ENCODE assay signal across 8 mouse cellular contexts in genomic region chr7:98361063-98361652, GRCm38 (mm10). TPM values are rescaled to one million over a fixed set of nuclear protein-coding genes. Genes with fewer than 3 reads are reported as not detected.
DNase-seq lines count a peak whose midpoint lies in the region; ATAC-seq lines count a peak whose summit lies in the region.

Gene Tsku, minus strand, starts transcription at chr7:98361328.

- H3K36me3 ChIP-seq in lung, embryonic 15.5 days: no peaks in the 10 kb centered on the region

- no peaks in the 10 kb centered on the region for H3K27me3 ChIP-seq in lung, embryonic 15.5 days

- H3K4me2 ChIP-seq in lung, embryonic 15.5 days: peak within 1 kb of the TSS; percentile 92

- DNase-seq in MEL-GATA-1-ER (ENCODE audit: extremely low read depth, low read depth): peak; percentile 64
- DNase-seq in cerebellum, adult 8-10 months: peak; percentile 44
- peak; percentile 95 for DNase-seq in heart, postnatal 4 days
- peak; percentile 72 for DNase-seq in layer of hippocampus, adult 9-11 months
- DNase-seq in ovary, postnatal 36 days (ENCODE audit: low spot score): peak; percentile 92
- peak; percentile 69 for DNase-seq in thymus, postnatal 4 days

- H3K4me3 ChIP-seq in lung, embryonic 15.5 days: peak within 1 kb of the TSS; percentile 68

- peak; percentile 93 for ATAC-seq in frontal cortex, adult (ENCODE audit: low TSS enrichment)
- ATAC-seq in lung, embryonic 15.5 days (ENCODE audit: borderline replicate concordance, extremely low read depth, low FRiP score, low TSS enrichment): peak; percentile 92

- under 1% methylated on average over 52 of the region's 52 CpGs for WGBS in lung, embryonic 15.5 days

- peak within 1 kb of the TSS; percentile 87 for H3K27ac ChIP-seq in lung, embryonic 15.5 days

- H3K4me1 ChIP-seq in lung, embryonic 15.5 days: peaks cover 21% of the 10 kb centered on the region

- peak within 1 kb of the TSS; percentile 74 for H3K9ac ChIP-seq in lung, embryonic 15.5 days

- no peaks in the 10 kb centered on the region for H3K9me3 ChIP-seq in lung, embryonic 15.5 days

RNA-seq across cellular contexts. Expression of gene Tsku, which starts in this region (rescaled TPM):
- 1 to 10 TPM; 8.7 to 9.2 TPM for total RNA-seq in heart, postnatal 4 days (2021)
- 9.0 and 9.1 TPM in 2 replicates for polyA plus RNA-seq in lung, embryonic 15.5 days (2015; fragmentation: Nextera tagmentation; extraction: Ambion mirVana)

Comparison
In these comparisons a context has a peak if more than half of its experiments do, and no peak if none do; other contexts are left out.
1. Peak in every context shown above with its lines: DNase-seq, ATAC-seq, H3K4me3 ChIP-seq and H3K27ac ChIP-seq.
2. DNase-seq: peak in every context shown above with its lines; median percentile 95 in heart, postnatal 4 days; 92 in ovary, postnatal 36 days; 72 in layer of hippocampus, adult 9-11 months; 69 in thymus, postnatal 4 days; 64 in MEL-GATA-1-ER; 44 in cerebellum, adult 8-10 months.